Mouse (Mus musculus) gastrocnemius, postnatal 10 days (tissue): ENCODE results near the gene Stip1. TPM values are rescaled to one million over a fixed set of nuclear protein-coding genes. Genes with fewer than 3 reads are reported as not detected.
"Not testable (repeated sequence)": the region's sequence is repeated elsewhere in the genome, so short reads cannot be mapped to it uniquely, and the experiment has no call there.

Experiments
- DNase-seq: peaks from one replicate; pipeline ENCODE4 v3.0.0; 2021; ENCODE audit warnings: mixed read lengths
- long read RNA-seq, 2 experiments: library from polyadenylated mRNA; stranded (forward); transcript quantifications; one replicate each; pipeline ENCODE4 v2.0.0; 2021
- total RNA-seq, 2 experiments: library from RNA; stranded (reverse); gene quantifications; 2 replicates each; pipeline ENCODE4 v1.2.3; 2021

The Stip1 gene
- 100 to 1,000 TPM in 1 of 2 experiments, 10 to 100 TPM in 1; 98.2 to 100 TPM for total RNA-seq
- long read RNA-seq, experiment 1, transcript Stip1-201 (14 exons, 2,108 nt) = major isoform, 133 of 141 reads
- long read RNA-seq, experiment 1, partial matches to known transcripts = 7 of 141 reads
- long read RNA-seq, experiment 1, other reads (novel, unspliced or antisense) = 1 of 141 reads
- long read RNA-seq, experiment 2, transcript Stip1-201 (14 exons, 2,108 nt) = major isoform, 117 of 128 reads
- long read RNA-seq, experiment 2, partial matches to known transcripts = 7 of 128 reads
- long read RNA-seq, experiment 2, other reads (novel, unspliced or antisense) = 4 of 128 reads

GRCm38 (mm10) chr19:7039841-7040636 lies at the start of gene Stip1:
Stip1 (minus strand) TSS chr19:7039967.
- peak; percentile 96 for DNase-seq

- DNase-seq = no peak
These were observed 49.3 kb upstream of the Stip1 start for GRCm38 (mm10) chr19:7089050-7089449.

DNA sequence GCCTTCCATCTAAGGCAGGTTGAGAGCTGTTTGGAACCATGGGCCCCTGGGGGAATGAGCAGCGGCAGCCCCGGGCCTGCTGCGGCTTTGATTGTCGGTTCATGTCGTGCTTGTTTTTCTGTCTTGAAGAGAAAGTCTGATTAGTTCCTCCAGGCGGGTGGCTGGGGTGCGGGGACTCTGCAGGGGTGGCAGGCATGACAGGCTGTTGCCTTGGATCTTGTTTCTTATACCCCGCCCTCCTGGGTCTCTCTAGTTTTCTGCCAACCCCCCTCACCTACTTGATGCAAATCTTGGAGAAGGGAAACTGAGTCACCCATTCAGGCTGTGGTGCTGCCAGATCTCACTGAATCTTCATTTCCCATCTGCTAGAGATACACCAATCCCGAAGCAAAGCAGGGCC lies 48.8 kb upstream of the Stip1 start:
- no peak for DNase-seq

- no peak for DNase-seq
These were observed 45.0 kb upstream of the Stip1 start for GRCm38 (mm10) chr19:7084734-7085133.

DNA sequence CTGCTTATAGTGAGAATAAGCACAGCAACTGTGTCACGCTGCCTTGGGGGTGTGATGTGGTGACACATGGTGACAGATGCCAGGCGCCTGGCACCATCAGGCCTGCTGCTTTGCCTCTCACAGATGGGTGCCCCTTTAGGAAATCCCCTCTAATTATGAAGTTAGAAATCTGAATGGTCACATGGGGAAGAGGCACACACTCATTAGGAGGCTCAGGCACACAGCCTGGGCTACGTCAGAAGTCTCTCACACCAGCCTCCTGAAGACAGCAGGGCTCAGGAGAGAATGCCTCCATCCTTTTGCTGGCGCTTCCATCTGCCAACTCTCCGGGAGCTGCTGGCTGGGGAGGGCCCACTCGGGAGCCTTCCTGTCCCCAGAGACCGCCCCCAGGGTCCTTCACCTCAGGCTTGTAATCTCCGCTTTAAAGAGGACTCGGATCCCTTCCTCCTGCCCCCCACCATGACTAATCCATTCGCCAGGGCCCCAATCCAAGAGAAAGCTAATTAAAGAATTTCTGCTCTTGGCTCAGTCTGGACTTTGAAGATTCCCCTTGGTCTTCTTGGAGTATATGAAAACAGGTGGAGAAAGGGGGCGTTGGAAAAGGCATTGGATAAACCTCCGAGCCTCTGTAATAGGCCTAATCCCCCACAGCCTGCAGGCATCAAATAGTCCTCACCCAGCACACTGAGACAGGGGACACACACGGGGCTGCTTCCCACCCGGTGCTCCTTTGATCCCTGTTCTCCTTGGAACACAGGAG lies 43.4 kb upstream of the Stip1 start:
- no peak for DNase-seq

- DNase-seq = no peak
These were observed 41.9 kb upstream of the Stip1 start for GRCm38 (mm10) chr19:7081516-7082266.

DNA sequence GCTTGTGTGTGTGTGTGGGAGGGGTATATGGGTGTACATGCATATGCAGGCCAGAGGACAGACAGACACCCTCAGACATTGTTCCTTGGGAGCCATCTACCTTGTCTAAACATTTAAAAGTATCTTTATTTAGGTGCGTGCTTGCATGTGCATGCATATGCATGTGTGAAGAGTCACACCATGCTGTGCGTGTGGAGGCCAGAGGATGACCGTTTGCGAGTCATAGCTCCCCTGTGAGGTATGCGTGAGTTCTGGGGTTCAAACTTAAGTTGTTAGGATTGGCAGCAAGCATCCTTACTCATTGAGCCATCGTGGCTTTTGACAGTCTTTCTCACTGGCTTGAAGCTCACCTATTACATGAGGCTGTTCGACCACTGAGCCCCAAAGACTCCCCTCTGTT lies 38.5 kb upstream of the Stip1 start:
- DNase-seq = no peak

DNA sequence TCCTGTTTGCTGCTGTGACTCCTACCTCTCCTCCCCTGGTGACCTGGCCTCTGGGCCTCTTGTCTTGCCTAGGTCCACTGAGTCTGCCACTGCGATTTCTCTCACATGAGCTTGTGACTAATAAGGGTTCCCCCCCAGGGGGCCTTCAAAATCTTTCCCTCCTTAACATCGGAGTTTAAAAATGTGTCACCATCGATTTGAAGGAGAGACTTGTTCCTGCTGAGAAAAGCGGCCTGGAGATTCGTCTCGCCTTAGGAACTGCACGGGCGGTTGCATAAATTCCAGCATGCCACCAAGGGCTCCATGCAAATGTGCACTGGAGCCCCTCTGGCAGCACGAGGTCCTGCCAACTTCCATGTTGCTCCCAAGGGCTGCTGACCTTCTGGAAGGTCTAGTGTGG lies 37.9 kb upstream of the Stip1 start:
- no peak for DNase-seq

GRCm38 (mm10) chr19:7075336-7075735 lies 35.6 kb upstream of the Stip1 start:
- not testable (repeated sequence) for DNase-seq

GRCm38 (mm10) chr19:7073997-7074781 lies 34.4 kb upstream of the Stip1 start:
- DNase-seq = no peak

GRCm38 (mm10) chr19:7072221-7072620 lies 32.5 kb upstream of the Stip1 start:
- no peak for DNase-seq

GRCm38 (mm10) chr19:7070775-7071174 lies 31.0 kb upstream of the Stip1 start:
- DNase-seq = no peak

DNA sequence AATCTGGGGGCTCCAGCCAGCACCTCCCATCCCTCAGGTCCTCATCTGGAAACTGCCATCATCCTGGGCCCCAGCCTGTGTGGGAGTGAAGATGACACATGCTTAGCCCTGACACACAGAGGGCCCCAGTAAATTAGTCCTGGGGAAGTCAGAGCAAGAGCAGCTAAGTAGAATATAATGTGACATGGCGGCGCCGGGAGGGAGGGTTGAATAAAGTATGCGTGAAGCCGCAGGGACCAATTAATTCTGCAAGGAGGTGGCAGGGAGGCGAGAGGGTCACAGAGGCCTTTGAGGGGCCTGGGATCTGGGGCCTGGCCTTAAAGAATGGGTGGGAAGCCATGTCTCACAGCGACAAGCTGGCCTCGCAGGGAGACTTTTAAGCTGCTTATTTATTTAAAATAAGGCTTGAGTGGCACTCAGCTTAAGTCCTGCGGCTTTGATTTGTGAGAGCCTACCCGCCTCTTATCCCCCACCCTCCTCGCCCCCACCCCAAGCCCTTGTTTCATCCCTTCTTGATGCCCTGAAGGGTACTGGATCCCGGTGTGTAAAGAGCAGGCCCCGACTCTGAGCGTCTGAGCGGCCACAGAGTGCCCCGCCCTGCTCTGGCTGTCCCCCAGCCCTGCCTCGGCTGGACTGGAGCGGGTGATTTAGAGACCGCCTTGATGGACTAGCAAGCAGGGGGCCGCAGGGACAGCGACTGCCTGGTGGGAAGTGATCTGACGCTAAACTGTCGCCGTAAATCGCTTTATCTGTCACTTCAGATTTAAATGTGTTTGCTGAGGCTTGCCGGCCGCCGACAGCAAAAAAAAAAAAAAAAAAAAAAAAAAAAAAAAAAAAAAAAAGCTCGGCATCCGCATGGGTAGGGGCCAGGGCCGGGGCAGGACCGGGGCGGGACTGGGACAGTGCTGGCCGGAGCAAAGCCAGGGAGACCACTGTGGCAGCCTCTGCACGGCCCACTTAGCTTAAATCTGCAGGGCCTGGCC lies 30.3 kb upstream of the Stip1 start:
- DNase-seq = peak; percentile 57

GRCm38 (mm10) chr19:7068661-7069531 lies 29.1 kb upstream of the Stip1 start:
- no peak for DNase-seq

- DNase-seq = peak; percentile 93
These were observed 28.4 kb upstream of the Stip1 start for GRCm38 (mm10) chr19:7068136-7068535.

GRCm38 (mm10) chr19:7067344-7068050 lies 27.7 kb upstream of the Stip1 start:
- no peak for DNase-seq

GRCm38 (mm10) chr19:7066828-7067342 lies 27.1 kb upstream of the Stip1 start:
- DNase-seq = no peak
